7 mouse cellular contexts compared by ENCODE assay signal in the genomic region with DNA sequence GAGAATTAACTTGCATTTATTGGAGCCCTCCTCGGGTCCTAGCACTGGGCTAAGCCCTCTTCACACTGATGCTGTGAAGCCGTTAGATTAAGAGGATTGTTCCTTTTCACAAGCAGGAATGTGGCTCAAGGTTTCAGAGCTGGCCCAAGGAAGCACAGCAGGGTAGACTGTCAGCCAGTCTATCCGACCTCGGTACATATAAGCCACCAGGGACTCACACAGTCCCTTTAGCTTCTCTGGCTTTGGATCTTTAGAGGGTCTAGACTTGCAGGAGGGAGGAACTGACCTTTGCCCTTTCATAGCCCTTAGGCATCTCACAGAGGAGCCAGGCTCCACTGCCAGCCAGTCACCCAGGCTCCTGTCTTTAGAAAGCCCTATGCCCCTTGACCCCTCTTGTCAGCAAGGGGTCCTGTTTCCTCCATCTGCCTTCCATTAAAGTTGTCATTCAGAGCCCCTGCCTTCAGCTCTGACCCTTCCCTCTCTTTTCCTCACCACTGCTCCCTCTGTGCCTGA. TPM values are rescaled to one million over a fixed set of nuclear protein-coding genes. Genes with fewer than 3 reads are reported as not detected.
A peak's percentile ranks its signal among the peaks of the same experiment; 100 is the strongest.
DNase-seq lines count a peak whose midpoint lies in the region; ATAC-seq and TF ChIP-seq lines count a peak whose summit lies in the region.

A gene (minus strand): TSS at position 51 of the 513 bp plus-strand sequence.

- no peak for TF ChIP-seq CTCF in lung, embryonic 14.5 days (IDR thresholded peaks at IDR 0.05; ENCODE audit: low read depth)
- TF ChIP-seq CTCF in cortical plate, adult 2 months (IDR thresholded peaks at IDR 0.05; ENCODE audit: extremely low read depth, insufficient read depth, low read length): no peak

- no peak within 1 kb of the TSS for H3K4me2 ChIP-seq in lung, embryonic 14.5 days
- no peak within 1 kb of the TSS for H3K4me2 ChIP-seq in liver, embryonic 13.5 days

- no peak within 1 kb of the TSS for H3K9ac ChIP-seq in lung, embryonic 14.5 days
- H3K9ac ChIP-seq in liver, embryonic 13.5 days: no peak within 1 kb of the TSS

- no peak for ATAC-seq in lung, embryonic 14.5 days (ENCODE audit: insufficient read depth)
- no peak for ATAC-seq in liver, embryonic 13.5 days (ENCODE audit: low read depth)
- no peak for ATAC-seq in cerebellum, adult (ENCODE audit: insufficient number of reproducible peaks, low FRiP score, low TSS enrichment)

- H3K36me3 ChIP-seq in lung, embryonic 14.5 days (ENCODE audit: insufficient read depth): peaks cover 13% of the 10 kb centered on the region
- H3K36me3 ChIP-seq in hindbrain, embryonic 10.5 days: peaks cover 16% of the 10 kb centered on the region
- H3K36me3 ChIP-seq in liver, embryonic 13.5 days: peaks cover 17% of the 10 kb centered on the region

- WGBS in lung, embryonic 14.5 days: 30% methylated on average over 4 of the region's 4 CpGs
- 9% methylated on average over 4 of the region's 4 CpGs for WGBS in hindbrain, embryonic 10.5 days
- 44% methylated on average over 4 of the region's 4 CpGs for WGBS in liver, embryonic 13.5 days (ENCODE audit: insufficient replicate concordance)

- no peaks in the 10 kb centered on the region for H3K27me3 ChIP-seq in lung, embryonic 14.5 days (ENCODE audit: insufficient read depth, low read length)
- H3K27me3 ChIP-seq in hindbrain, embryonic 10.5 days (ENCODE audit: insufficient read depth, poor library complexity, severe bottlenecking): no peaks in the 10 kb centered on the region
- H3K27me3 ChIP-seq in liver, embryonic 13.5 days: peaks cover 16% of the 10 kb centered on the region; the same call in 1 of the 2 replicates

- no peak for DNase-seq in lung, embryonic 14.5 days
- DNase-seq in lung, postnatal 25 days (ENCODE audit: low spot score): no peak
- DNase-seq in hindbrain, embryonic 10.5 days (ENCODE audit: low spot score): peak; percentile 74
- DNase-seq in liver, embryonic 13.5 days: no peak
- DNase-seq in frontal cortex, postnatal 36 days (ENCODE audit: low spot score in 2 of 2): no peak

- no peaks in the 10 kb centered on the region for H3K9me3 ChIP-seq in lung, embryonic 14.5 days (ENCODE audit: low read depth, low read length)
- no peaks in the 10 kb centered on the region for H3K9me3 ChIP-seq in hindbrain, embryonic 10.5 days
- no peaks in the 10 kb centered on the region for H3K9me3 ChIP-seq in liver, embryonic 13.5 days (replicated peaks)

- no peak for TF ChIP-seq POLR2A in cortical plate, adult 2 months (IDR thresholded peaks at IDR 0.05; ENCODE audit: extremely low read depth, insufficient read depth, low read length)

- no peak within 1 kb of the TSS for H3K27ac ChIP-seq in lung, embryonic 14.5 days (ENCODE audit: low read depth)
- no peak within 1 kb of the TSS for H3K27ac ChIP-seq in cortical plate, adult 2 months (ENCODE audit: insufficient read depth, low read length)
- peak within 1 kb of the TSS; percentile 59; the same call in 1 of the 2 replicates for H3K27ac ChIP-seq in hindbrain, embryonic 10.5 days
- H3K27ac ChIP-seq in liver, embryonic 13.5 days: no peak within 1 kb of the TSS

- peaks cover 8% of the 10 kb centered on the region; the same call in 1 of the 2 replicates for H3K4me1 ChIP-seq in lung, embryonic 14.5 days (ENCODE audit: insufficient read depth)
- peaks cover 5% of the 10 kb centered on the region; the same call in 1 of the 2 replicates for H3K4me1 ChIP-seq in cortical plate, adult 2 months (ENCODE audit: control insufficient read depth, insufficient read depth, low read length)
- peaks cover 65% of the 10 kb centered on the region for H3K4me1 ChIP-seq in hindbrain, embryonic 10.5 days (replicated peaks)
- peaks cover 36% of the 10 kb centered on the region for H3K4me1 ChIP-seq in liver, embryonic 13.5 days (replicated peaks)

- no peak within 1 kb of the TSS for H3K4me3 ChIP-seq in lung, embryonic 14.5 days (ENCODE audit: low read depth, low read length)
- H3K4me3 ChIP-seq in cortical plate, adult 2 months (ENCODE audit: insufficient read depth, low read length): no peak within 1 kb of the TSS
- H3K4me3 ChIP-seq in hindbrain, embryonic 10.5 days: no peak within 1 kb of the TSS
- H3K4me3 ChIP-seq in liver, embryonic 13.5 days (replicated peaks): no peak within 1 kb of the TSS

RNA-seq across cellular contexts. Expression of the gene that starts here (rescaled TPM):
- polyA plus RNA-seq in lung, embryonic 14.5 days (2014; fragmentation: Nextera tagmentation; extraction: Ambion mirVana): 32.1 and 34.5 TPM in 2 replicates
- polyA plus RNA-seq in cortical plate, adult 2 months (2012; rRNA removed): 44.1 and 45.8 TPM in 2 replicates
- 46.1 and 46.5 TPM in 2 replicates for polyA plus RNA-seq in hindbrain, embryonic 10.5 days (2016; fragmentation: Nextera tagmentation; extraction: Ambion mirVana)
- polyA plus RNA-seq in liver, embryonic 13.5 days (2015; fragmentation: Nextera tagmentation; extraction: Ambion mirVana): 34.6 and 36.6 TPM in 2 replicates
